Mouse (Mus musculus) ES-Bruce4 (cell line): ENCODE results near the gene Sppl2b.

Experiments
- CTCF ChIP-seq: IDR thresholded peaks from one replicate; pipeline ENCODE4 v1.8.1; 2011; ENCODE audit warnings: low read depth, low read length
- EP300 ChIP-seq: IDR thresholded peaks from 2 replicates; pipeline ENCODE4 v1.6.1; 2011; ENCODE audit warnings: low read depth, low read length; ENCODE audit not compliant: insufficient read depth
- POLR2A ChIP-seq: IDR thresholded peaks from one replicate; pipeline ENCODE4 v1.8.1; 2011; ENCODE audit warnings: low read length; ENCODE audit not compliant: insufficient read depth

DNA sequence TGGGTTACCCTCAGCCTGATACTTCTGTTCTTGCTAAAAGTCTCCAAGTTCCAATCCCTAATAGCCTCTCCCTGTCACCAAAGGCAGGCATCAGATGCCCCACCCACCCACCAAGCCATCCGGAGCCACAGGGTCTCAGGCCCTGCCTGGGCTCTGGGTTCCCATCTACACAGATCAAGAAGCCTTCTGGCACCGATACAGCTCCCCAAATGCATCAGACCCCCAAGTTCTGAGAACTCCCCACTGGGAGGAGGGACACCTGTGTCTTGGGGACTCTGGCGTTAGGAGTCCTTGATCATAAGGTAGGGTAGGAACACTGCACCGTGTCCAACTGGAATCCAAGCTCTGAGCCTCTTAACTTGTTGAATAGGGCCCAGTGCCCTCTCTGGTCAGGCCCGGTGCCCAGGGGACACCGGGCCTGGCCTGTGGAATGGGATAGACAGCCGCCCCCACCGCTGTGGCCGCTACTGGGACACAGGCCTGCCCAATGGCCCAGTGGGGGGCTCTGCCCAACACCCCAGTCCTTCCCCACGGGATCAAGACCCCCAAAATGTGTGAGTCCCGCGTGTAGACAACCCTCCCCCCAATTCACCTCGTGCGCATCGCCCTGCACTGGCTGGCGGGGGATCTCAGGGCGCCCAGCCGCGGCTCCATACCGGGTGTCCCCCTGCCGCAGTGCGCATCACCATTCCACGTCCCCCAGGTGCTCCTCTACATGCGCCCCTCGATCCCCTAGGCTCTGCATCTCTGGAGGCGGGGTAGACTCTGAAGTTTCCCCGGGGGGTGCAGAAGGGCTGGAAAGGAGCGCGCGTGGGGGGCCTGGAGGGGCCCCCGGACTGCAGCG lies 11.8 kb upstream of the Sppl2b start:
- TF ChIP-seq POLR2A (no peak), CTCF (no peak), EP300 (no peak)
